Mouse (Mus musculus) urinary bladder, postnatal 14 days (tissue): ENCODE results near the gene Marc2.

ENCODE experiments used
- DNase-seq: peaks from one replicate; pipeline ENCODE4 v3.0.0; 2021; ENCODE audit warnings: low spot score

Gene Marc2

GRCm38 (mm10) chr1:184846092-184846750, at the start of gene Marc2:
Gene Marc2, minus strand, starts transcription at chr1:184846451.
- DNase-seq = peak; percentile 29

DNA sequence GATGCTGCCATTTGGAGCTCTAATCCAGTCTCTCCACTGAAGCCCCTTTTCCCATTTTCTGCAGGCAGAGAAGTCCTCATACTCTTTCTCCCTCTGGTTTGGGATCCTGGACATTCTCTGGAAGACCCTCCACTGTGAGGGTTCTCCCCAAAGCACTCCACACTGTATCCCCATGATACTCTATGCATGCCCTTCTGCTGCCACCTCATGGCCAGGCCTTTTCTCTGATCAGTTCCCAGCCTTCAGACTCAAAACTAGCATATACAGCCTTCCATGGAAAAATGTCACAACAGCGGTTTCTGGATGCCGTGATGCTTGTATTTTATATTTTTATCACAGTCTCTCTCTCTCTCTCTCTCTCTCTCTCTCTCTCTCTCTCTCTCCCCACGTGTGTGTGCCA, 45.7 kb upstream of the Marc2 start:
- DNase-seq = no peak

GRCm38 (mm10) chr1:184889454-184889853, 43.2 kb upstream of the Marc2 start:
- DNase-seq = no peak

GRCm38 (mm10) chr1:184886160-184886559, 39.9 kb upstream of the Marc2 start:
- no peak for DNase-seq

GRCm38 (mm10) chr1:184882281-184883268, 36.3 kb upstream of the Marc2 start, which contains the start of gene C130074G19Rik:
Gene C130074G19Rik, minus strand, starts transcription at chr1:184883218.
- peak; percentile 72 for DNase-seq

DNA sequence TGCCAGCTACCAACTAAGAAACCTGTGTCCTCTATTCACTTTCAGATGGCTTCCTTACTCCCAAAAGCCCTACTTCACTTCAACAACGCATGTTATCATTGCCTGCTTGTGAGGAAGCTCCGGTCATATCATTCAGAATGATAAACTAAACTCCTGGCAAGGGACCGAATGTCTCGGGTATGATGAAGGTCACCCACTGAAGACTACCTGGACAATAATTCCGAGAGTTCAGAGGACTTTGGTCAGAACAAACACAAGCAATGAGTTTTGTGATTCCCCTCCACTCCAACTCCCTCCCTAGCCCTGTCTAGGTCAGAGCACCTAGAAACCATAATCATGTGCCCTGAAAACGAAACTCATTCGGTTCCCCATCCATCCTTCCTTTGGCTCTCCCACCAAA, 35.6 kb upstream of the Marc2 start:
- DNase-seq = no peak

DNA sequence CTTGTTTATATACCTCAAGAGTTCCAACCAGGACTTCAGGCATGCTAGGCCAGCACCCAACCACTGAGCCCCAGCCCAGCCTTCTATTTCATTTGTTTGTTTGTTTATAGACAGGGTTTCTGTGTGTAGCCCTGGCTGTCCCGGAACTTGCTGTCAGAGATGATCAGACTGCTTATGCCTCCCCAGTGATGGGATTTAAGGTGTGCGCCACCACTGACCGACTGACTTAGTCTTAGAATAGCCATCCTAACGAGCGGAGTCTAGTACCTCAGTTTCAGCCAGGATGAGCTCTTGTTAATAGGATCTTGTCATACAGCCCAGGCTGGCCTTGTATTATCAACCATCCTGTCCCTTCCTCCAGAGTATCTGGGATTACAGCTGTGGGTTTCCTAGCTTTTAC, 35.0 kb upstream of the Marc2 start:
- DNase-seq = no peak

GRCm38 (mm10) chr1:184878860-184879259, 32.6 kb upstream of the Marc2 start:
- no peak for DNase-seq

GRCm38 (mm10) chr1:184877306-184877705, 31.1 kb upstream of the Marc2 start:
- DNase-seq = no peak

GRCm38 (mm10) chr1:184873910-184874309, 27.7 kb upstream of the Marc2 start:
- DNase-seq = no peak

GRCm38 (mm10) chr1:184872069-184872819, 26.0 kb upstream of the Marc2 start:
- DNase-seq = no peak

GRCm38 (mm10) chr1:184871506-184871905, 25.3 kb upstream of the Marc2 start:
- DNase-seq = no peak

DNA sequence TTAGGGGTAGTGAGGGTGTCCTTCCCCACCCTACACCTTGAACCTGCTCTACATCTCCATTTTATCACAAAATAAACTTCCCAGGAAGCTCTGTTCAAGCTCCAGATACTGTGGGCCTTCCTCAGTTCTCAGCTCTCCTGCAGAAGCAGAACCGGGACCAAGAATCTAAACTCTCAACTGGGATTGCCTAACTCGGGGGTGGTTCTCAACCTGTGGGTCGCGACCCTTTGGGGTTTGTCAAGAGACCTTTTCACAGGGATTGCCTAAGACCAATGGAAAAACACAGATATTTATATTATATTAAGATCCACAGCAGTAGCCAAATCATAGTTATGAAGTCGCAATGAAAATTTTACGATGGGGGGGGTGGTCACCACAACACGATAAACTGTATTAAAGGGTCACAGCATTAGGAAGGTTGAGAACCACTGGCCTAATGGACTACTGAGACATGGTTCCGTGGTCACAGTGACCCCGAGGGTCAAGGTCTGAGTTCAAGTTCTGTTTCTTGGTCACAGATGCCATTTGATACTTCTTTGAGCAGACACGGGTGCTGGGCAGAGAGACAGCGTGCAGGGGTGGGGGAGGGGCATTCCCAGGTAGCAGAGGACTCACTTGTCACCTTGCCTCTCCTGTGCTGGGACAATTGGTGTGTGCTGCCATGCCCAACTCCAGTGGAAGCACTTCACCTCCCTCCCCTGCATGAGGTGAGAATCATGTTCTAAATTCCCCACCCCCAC, 24.6 kb upstream of the Marc2 start:
- no peak for DNase-seq

GRCm38 (mm10) chr1:184869939-184870565, 23.8 kb upstream of the Marc2 start:
- DNase-seq = peak; percentile 75

- DNase-seq = no peak
Measured at GRCm38 (mm10) chr1:184867640-184868120, 21.4 kb upstream of the Marc2 start.

- no peak for DNase-seq
Measured at GRCm38 (mm10) chr1:184864381-184864801, 18.1 kb upstream of the Marc2 start.

DNA sequence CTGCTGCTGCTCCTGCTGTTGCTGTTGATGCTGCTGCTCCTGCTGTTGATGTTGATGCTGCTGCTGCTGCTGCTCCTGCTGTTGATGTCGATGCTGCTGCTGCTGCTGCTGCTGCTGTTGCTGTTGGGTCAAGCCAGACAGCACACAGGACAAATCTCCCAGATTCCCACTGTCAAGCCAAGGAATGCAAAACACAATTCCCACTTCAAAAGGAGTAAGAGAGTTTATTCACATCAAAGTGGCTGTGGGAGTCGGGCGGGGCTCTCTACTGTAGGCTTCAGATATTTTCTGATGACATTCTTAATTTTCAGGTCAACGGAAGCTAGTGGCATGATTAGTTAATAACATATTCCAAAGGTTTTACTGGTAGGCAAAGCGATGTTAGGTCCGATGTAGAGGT, 16.4 kb upstream of the Marc2 start:
- no peak for DNase-seq

- no peak for DNase-seq
Measured at GRCm38 (mm10) chr1:184861551-184861950, 15.3 kb upstream of the Marc2 start.

GRCm38 (mm10) chr1:184860276-184860675, 14.0 kb upstream of the Marc2 start:
- no peak for DNase-seq

DNA sequence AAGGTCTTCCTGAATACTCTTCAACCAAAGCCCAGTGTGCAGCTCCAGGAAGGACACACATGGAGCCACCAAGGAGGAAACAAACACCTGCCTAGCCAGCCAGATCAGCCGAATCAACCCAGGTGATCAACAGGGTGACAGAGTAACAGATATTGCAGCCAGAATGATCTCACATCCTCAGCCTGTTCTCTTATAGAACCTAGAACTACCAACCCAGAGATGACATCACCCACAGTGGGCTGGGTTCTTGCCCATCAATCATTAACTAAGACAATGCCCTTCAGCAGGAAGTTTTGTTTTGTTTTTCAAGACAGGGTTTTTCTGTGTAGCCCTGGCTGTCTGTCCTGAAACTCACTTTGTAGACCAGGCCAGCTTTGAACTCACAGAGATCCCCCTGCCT, 12.0 kb upstream of the Marc2 start:
- DNase-seq = no peak

DNA sequence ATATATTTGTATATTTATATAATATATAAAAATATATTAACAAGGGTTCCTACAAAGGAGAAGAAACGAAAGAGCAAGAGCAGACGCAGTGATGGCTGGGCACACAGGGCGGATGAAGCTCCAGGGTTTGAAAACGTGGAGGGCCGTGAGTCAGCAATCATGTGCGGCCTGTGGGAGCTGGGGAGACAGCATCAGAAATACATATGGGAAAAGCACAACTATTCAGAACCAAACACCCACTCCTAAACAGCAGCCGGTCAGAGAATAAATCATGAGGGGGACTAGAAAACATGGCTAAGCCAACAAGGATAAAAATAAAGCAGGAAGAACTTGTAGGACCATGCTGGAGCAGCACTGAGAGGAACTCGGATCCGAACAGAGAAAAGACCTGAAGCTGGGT, 11.0 kb upstream of the Marc2 start:
- no peak for DNase-seq
